Mouse (Mus musculus) midbrain, embryonic 16.5 days (tissue): Measurements from ENCODE around the gene Slc35b2. TPM values are rescaled to one million over a fixed set of nuclear protein-coding genes. Genes with fewer than 3 reads are reported as not detected.
A peak's percentile ranks its signal among the peaks of the same experiment; 100 is the strongest.

Source experiments
- ATAC-seq: fragments of 200-750 bp; cut with Nextera tagmentation; 2 replicates; pipeline ENCODE4 v1.8.0; 2017; ENCODE audit warnings: moderate TSS enrichment
- H3K27ac ChIP-seq: fragments of 300-500 bp; sonication (generic); 2 replicates; pipeline ENCODE4 v1.5.1; 2014; ENCODE audit warnings: mild to moderate bottlenecking, low read length, mixed read lengths
- H3K27me3 ChIP-seq: fragments of 300-500 bp; sonication (generic); 2 replicates; pipeline ENCODE4 v1.6.1; 2014; ENCODE audit warnings: low read depth, low read length, mixed read lengths; ENCODE audit not compliant: control insufficient read depth, insufficient read depth
- H3K36me3 ChIP-seq: fragments of 300-500 bp; sonication (generic); 2 replicates; pipeline ENCODE4 v1.6.1; 2014; ENCODE audit warnings: mild to moderate bottlenecking, low read length, moderate library complexity, mixed read lengths; ENCODE audit not compliant: control insufficient read depth, insufficient read depth
- H3K4me1 ChIP-seq: fragments of 300-500 bp; sonication (generic); 2 replicates; pipeline ENCODE4 v1.6.1; 2014; ENCODE audit warnings: mild to moderate bottlenecking, low read length, mixed read lengths; ENCODE audit not compliant: control insufficient read depth, insufficient read depth
- H3K4me2 ChIP-seq: fragments of 300-500 bp; sonication (generic); 2 replicates; pipeline ENCODE4 v1.6.1; 2014; ENCODE audit warnings: mild to moderate bottlenecking, low read length, mixed read lengths
- H3K4me3 ChIP-seq: fragments of 300-500 bp; sonication (generic); 2 replicates; pipeline ENCODE4 v1.5.1; 2014; ENCODE audit warnings: low read depth, mild to moderate bottlenecking, low read length, moderate library complexity, mixed read lengths
- H3K9ac ChIP-seq: fragments of 300-500 bp; sonication (generic); 2 replicates; pipeline ENCODE4 v1.6.1; 2014; ENCODE audit warnings: low read depth, low read length, mixed read lengths
- H3K9me3 ChIP-seq: fragments of 300-500 bp; sonication (generic); replicated peaks from 2 replicates; pipeline ENCODE4 v1.6.1; 2014; ENCODE audit warnings: mild to moderate bottlenecking, low read length, mixed read lengths; ENCODE audit not compliant: control insufficient read depth, poor library complexity, severe bottlenecking
- WGBS: fragments of 180-500 bp; shearing (Covaris S2); extraction: QIAGEN DNeasy Blood & Tissue Kit; methylation state at CpG from one replicate; pipeline ENCODE4 v1.1.7; 2014; 5-methylcytosine and 5-hydroxymethylcytosine counted together
- polyA plus RNA-seq: library from polyadenylated mRNA; unstranded; fragments of >200 nt; fragmentation: Nextera tagmentation; extraction: Ambion mirVana; gene quantifications from 2 replicates; pipeline ENCODE4 v1.2.1, GENCODE M21; 2015

The Slc35b2 gene
- polyA plus RNA-seq, 1 experiment from 2014 or later, result 79.6 TPM

DNA sequence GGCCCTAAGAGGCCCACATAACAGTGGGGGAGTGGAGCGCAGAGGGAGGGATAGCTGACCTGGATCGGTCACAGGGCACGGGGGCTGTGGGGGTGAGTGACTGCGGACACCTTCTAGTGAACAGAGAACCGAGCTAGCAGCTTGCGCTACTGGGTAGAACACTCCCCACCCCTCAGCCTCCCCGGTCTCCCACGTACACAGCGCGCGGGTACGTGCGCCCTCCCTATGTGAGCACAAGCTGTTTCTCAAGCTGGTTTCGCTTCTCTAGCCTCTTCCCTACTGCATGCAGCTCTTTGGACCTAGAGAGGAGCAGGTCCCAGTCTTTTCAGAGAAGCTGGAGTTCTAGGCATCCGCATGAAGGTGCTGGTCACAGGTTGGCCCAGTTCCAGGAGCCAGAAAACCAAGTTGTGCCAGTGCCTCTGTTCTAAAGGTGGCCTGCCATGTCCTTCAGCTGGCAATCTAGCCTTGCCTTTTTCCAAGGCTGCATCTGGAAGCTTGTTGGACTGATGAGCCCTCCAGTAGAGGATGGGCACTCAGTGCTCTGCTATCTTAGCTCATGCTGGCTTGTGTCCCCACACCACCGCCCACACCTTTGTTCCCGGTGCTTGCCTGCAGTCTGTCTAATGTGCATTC is 10.6 kb downstream of the Slc35b2 start:
- no peaks in the 10 kb centered on the region for H3K9me3 ChIP-seq
- no peaks in the 10 kb centered on the region for H3K27me3 ChIP-seq
- peak overlapping the region; percentile 96 for H3K9ac ChIP-seq
- H3K36me3 ChIP-seq, result peaks cover 25% of the 10 kb centered on the region
- WGBS, result under 1% methylated on average over 17 of the region's 17 CpGs
- ATAC-seq, result peak; percentile 67
- H3K4me3 ChIP-seq, result peak overlapping the region; percentile 99
- peaks cover 32% of the 10 kb centered on the region for H3K4me1 ChIP-seq
- peak overlapping the region; percentile 100 for H3K27ac ChIP-seq
- peak overlapping the region; percentile 91 for H3K4me2 ChIP-seq

DNA sequence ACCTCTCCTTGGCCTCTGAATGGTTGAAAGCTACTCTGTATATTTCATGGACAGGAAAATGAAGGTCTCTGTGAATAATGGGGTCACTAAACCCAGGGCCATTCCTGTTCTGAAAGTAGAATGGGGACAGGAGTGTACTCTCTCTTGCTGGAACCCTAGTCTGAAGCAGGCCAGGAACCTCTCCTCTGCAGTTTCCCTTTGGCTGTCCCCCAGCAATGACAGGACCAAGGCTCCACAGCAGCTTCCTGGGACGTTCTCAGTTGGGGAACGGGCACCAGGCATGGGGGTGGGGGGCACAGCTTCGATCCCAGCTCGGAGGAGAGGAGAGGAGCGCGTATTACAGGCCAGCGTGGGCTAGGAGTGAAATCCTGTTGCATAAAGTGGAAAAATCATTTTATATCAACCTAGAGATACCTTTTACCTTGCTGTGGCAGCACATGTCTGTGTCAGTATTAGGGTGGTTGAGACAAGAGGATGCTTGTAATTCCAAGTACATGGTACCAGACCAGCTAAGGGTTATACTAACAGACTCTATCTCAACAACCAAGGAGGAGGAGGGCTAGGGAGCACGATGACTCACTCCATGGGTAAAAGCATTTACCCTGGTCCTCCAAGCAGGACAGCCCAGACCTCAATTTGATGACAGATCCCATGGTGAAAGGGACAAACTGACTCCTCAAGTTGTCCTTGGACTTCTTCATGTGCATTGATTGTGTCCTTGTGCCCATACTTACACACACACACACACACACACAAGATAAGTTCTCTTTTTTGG is 11.6 kb downstream of the Slc35b2 start:
- Histone ChIP-seq H3K4me3 (no peak overlapping the region), H3K9ac (no peak overlapping the region), H3K27ac (peak overlapping the region; percentile 100), H3K4me1 (peaks cover 26% of the 10 kb centered on the region), H3K27me3 (no peaks in the 10 kb centered on the region), H3K36me3 (peaks cover 14% of the 10 kb centered on the region), H3K9me3 (no peaks in the 10 kb centered on the region), H3K4me2 (peak overlapping the region; percentile 91; the same call in 1 of the 2 replicates)
- WGBS, result 89% methylated on average over 8 of the region's 8 CpGs
- ATAC-seq, result no peak

DNA sequence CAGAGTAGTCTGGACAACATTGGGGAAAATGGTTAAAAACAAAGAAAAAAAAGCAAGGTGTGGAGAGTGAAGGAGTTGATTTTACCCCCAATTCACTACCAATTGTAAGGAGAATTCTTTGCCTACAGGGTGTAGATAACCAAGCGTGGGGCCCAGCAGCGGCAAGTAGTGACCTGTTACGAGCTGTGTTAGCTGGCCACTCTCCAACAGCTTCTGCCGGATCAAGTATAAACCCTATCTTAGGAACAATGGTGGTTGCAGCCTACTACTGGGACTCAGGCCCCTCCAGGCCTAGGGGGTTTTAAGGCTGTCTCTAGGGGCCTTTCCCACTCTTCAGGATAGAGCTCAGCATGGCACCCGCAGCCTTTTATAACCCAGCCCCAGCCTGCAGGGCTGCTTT is 14.6 kb downstream of the Slc35b2 start:
- Histone ChIP-seq H3K4me2 (no peak overlapping the region), H3K36me3 (no peaks in the 10 kb centered on the region), H3K9me3 (no peaks in the 10 kb centered on the region), H3K27ac (no peak overlapping the region), H3K4me1 (peaks cover 10% of the 10 kb centered on the region), H3K9ac (no peak overlapping the region), H3K4me3 (no peak overlapping the region), H3K27me3 (no peaks in the 10 kb centered on the region)
- no peak for ATAC-seq
- WGBS, result 55% methylated on average over 5 of the region's 5 CpGs

DNA sequence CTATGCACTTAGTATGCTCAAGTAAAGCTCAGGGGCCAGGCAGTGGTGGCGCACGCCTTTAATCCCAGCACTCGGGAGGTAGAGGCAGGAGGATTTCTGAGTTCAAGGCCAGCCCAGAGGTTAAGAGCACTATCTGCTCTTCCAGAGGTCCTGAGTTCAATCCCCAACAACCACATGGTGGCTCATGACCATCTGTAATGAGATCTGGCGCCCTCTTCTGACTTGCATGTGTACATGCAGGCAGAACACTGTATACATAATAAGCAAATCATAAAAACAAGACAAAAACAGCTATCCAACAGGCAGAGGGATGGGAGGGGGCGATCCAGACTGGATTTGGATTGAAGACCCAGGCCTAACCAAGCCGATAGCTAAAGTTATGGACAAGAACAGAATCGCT is 15.2 kb downstream of the Slc35b2 start:
- ATAC-seq, result no peak
- Histone ChIP-seq H3K4me2 (no peak overlapping the region), H3K9me3 (no peaks in the 10 kb centered on the region), H3K27me3 (no peaks in the 10 kb centered on the region), H3K4me1 (peaks cover 10% of the 10 kb centered on the region), H3K9ac (no peak overlapping the region), H3K36me3 (no peaks in the 10 kb centered on the region), H3K27ac (no peak overlapping the region), H3K4me3 (no peak overlapping the region)
- WGBS, result 69% methylated on average over 7 of the region's 7 CpGs

DNA sequence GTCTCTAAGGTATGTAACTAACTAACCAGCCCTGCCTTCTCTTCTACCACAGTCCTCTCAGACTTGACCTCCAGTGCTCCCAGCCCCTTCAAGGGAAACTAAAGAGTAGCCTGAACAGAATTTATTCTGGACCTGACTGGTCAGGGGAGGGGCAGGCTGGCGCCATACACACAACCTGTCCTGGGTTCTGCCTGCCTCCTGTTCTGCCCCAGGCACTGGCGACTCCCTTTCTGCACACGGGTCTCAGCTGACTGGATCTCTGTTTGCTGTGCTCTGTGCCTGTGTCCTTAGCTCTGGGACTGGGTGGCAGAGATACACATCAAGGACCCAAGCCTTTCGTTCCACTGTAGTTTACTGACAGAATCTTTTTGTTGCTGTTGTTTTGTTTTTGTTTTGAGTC is 15.9 kb downstream of the Slc35b2 start:
- H3K4me3 ChIP-seq, result no peak overlapping the region
- no peaks in the 10 kb centered on the region for H3K36me3 ChIP-seq
- peaks cover 11% of the 10 kb centered on the region for H3K4me1 ChIP-seq
- no peaks in the 10 kb centered on the region for H3K27me3 ChIP-seq
- no peak overlapping the region for H3K4me2 ChIP-seq
- H3K9ac ChIP-seq, result no peak overlapping the region
- no peak overlapping the region for H3K27ac ChIP-seq
- 86% methylated on average over 4 of the region's 4 CpGs for whole genome bisulfite sequencing
- no peaks in the 10 kb centered on the region for H3K9me3 ChIP-seq
- no peak for ATAC-seq

DNA sequence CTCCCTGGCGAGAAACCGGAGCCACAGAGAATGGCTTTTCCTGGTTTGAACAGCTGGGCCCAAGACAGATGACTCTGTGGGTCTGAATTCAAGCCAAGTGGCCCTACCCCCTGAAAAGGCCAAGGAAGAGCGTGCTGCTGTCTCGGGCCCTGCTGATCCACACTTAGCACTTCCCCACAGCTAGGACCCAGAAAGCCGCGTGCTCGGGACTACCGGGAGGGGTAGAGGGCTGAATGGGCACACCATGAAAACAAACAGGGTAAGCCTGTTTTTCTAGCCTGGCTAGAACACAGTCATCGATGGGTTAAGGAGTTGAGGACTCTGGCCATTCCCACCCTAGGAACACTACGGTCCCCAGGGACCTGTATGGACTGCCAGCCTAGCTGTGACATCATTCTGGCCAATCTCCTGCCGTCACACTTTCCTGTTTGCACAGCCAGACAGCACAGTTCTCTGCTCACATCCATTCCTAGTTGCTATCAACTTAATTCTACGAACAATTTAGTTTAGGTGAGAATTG is 17.3 kb downstream of the Slc35b2 start:
- no peak overlapping the region for H3K27ac ChIP-seq
- no peak for ATAC-seq
- H3K4me3 ChIP-seq, result no peak overlapping the region
- 53% methylated on average over 12 of the region's 12 CpGs for WGBS
- peaks cover 13% of the 10 kb centered on the region for H3K4me1 ChIP-seq
- H3K4me2 ChIP-seq, result no peak overlapping the region
- H3K27me3 ChIP-seq, result no peaks in the 10 kb centered on the region
- no peaks in the 10 kb centered on the region for H3K36me3 ChIP-seq
- H3K9me3 ChIP-seq, result no peaks in the 10 kb centered on the region
- no peak overlapping the region for H3K9ac ChIP-seq

DNA sequence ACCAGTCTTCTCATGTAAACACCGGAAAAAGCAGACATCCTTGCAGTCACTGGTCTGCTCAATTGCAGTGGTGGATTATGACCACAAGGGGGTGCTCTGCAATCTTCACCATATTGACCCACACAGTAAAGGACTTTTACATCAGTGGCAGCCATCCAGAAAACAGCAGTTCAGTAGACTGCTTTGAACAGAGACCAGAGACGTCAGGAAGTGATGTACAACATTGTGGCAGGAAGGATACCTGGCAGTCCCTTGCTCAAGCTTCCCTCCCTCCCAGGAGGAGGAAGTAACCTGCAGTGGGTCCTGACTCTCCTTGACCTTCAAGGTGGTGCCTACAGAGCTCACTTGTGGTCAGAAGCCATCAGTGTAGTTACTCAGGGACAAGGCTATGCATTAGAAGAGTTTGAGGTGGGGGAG is 17.9 kb downstream of the Slc35b2 start:
- ATAC-seq, result no peak
- H3K27ac ChIP-seq, result no peak overlapping the region
- no peak overlapping the region for H3K9ac ChIP-seq
- no peaks in the 10 kb centered on the region for H3K36me3 ChIP-seq
- no peak overlapping the region for H3K4me2 ChIP-seq
- H3K9me3 ChIP-seq, result no peaks in the 10 kb centered on the region
- 12% methylated on average over 2 of the region's 2 CpGs for WGBS
- H3K4me3 ChIP-seq, result no peak overlapping the region
- H3K4me1 ChIP-seq, result peaks cover 13% of the 10 kb centered on the region
- H3K27me3 ChIP-seq, result no peaks in the 10 kb centered on the region

DNA sequence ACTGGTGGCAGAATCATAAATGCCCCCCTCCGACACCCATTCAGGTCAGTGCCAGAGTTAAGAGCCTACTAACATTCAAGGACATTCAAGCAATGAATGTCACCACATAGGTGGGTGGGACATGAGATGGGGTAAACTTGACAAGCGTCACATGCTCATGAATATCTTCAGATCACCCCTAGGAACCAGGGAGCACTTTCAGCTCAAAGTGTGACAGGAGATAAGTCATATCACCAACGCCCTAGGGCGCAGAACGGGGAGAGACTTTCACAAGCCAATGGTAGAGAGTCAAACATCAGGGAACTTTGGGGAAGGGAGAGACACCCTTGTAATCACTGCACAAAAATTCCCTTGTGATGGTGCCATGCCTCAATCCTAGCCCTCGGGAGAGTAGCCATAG is 18.5 kb downstream of the Slc35b2 start:
- Histone ChIP-seq H3K27me3 (no peaks in the 10 kb centered on the region), H3K9ac (no peak overlapping the region), H3K27ac (no peak overlapping the region), H3K9me3 (no peaks in the 10 kb centered on the region), H3K36me3 (no peaks in the 10 kb centered on the region), H3K4me1 (peaks cover 13% of the 10 kb centered on the region), H3K4me3 (no peak overlapping the region), H3K4me2 (no peak overlapping the region)
- no peak for ATAC-seq
- 98% methylated on average over 6 of the region's 6 CpGs for WGBS

DNA sequence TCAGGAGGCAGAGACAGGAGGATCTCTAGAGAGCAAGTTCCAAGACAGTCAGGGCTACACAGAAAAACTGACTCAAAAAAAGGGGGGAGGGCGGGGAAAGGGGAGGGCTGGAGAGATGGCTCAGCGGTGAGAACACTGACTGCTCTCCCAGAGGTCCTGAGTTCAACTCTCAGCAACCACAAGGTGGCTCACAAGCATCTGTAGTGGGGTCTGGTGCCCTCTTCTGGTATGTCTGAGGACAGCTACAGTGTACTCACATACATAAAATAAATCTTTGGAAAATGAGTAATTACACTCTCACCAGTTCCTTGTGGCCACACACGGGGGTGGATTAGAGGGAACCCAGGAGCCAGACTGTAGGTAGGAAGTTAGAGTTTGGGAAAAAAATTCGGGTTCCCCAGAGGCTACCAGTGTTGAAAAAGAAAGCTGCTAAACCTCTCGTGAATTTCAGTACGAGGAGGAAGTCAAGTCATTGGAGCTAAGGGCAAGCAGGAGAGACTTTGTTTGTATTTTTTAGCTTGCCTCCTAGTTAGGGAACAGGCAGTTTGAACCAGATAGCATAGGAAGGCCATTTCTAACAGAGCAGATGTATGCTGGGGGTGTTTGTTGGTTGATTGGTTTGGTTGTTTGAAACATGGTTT is 19.2 kb downstream of the Slc35b2 start:
- ATAC-seq, result no peak
- H3K4me2 ChIP-seq, result no peak overlapping the region
- H3K27me3 ChIP-seq, result no peaks in the 10 kb centered on the region
- no peaks in the 10 kb centered on the region for H3K9me3 ChIP-seq
- H3K9ac ChIP-seq, result no peak overlapping the region
- no peak overlapping the region for H3K4me3 ChIP-seq
- WGBS, result 78% methylated on average over 6 of the region's 6 CpGs
- H3K27ac ChIP-seq, result no peak overlapping the region
- peaks cover 13% of the 10 kb centered on the region for H3K4me1 ChIP-seq
- H3K36me3 ChIP-seq, result no peaks in the 10 kb centered on the region
